Mouse (Mus musculus) thymus, adult 2 months (tissue): Measurements from ENCODE around the gene Olfr314. TPM values are rescaled to one million over a fixed set of nuclear protein-coding genes. Genes with fewer than 3 reads are reported as not detected.

ENCODE experiments used
- DNase-seq: peaks from one replicate; pipeline ENCODE4 v3.0.0; 2021
- H3K27ac ChIP-seq: fragments of 200-500 bp; 2 replicates; pipeline ENCODE4 v1.5.1; 2012; ENCODE audit warnings: low read length, control low read depth; ENCODE audit not compliant: control insufficient read depth, insufficient read depth
- H3K27me3 ChIP-seq: fragments of 200-500 bp; 2 replicates; pipeline ENCODE4 v1.6.1; 2012; ENCODE audit warnings: mild to moderate bottlenecking, low read length, moderate library complexity, mixed read lengths; ENCODE audit not compliant: control insufficient read depth, insufficient read depth
- H3K36me3 ChIP-seq: fragments of 200-500 bp; 2 replicates; pipeline ENCODE4 v1.6.1; 2012; ENCODE audit warnings: mild to moderate bottlenecking, low read length, moderate library complexity; ENCODE audit not compliant: control insufficient read depth, insufficient read depth
- H3K4me1 ChIP-seq: fragments of 200-500 bp; replicated peaks from 2 replicates; pipeline ENCODE4 v1.6.1; 2012; ENCODE audit warnings: low read length; ENCODE audit not compliant: control insufficient read depth, insufficient read depth
- H3K4me3 ChIP-seq: fragments of 200-500 bp; 2 replicates; pipeline ENCODE4 v1.5.1; 2012; ENCODE audit warnings: mild to moderate bottlenecking, low read length, control low read depth, moderate library complexity; ENCODE audit not compliant: control insufficient read depth, insufficient read depth
- CTCF ChIP-seq: fragments of 200-500 bp; IDR thresholded peaks from 2 replicates; pipeline ENCODE4 v1.5.1; 2012; ENCODE audit warnings: mild to moderate bottlenecking, control low read depth, low read length, moderate library complexity, borderline replicate concordance; ENCODE audit not compliant: control insufficient read depth, poor library complexity, insufficient read depth; ENCODE audit errors: extremely low read depth
- POLR2A ChIP-seq: fragments of 200-500 bp; IDR thresholded peaks from 2 replicates; pipeline ENCODE4 v1.6.1; 2012; ENCODE audit warnings: mild to moderate bottlenecking, low read length, control low read depth, moderate library complexity; ENCODE audit not compliant: control insufficient read depth, poor library complexity, insufficient read depth; ENCODE audit errors: extremely low read depth
- WGBS: fragments of 180-500 bp; shearing (Covaris S2); methylation state at CpG from one replicate; pipeline ENCODE4 v1.1.7; 2018; 5-methylcytosine and 5-hydroxymethylcytosine counted together
- polyA plus RNA-seq: library from polyadenylated mRNA; depleted of rRNA; stranded (reverse); fragments of >200 nt; gene quantifications from 2 replicates; pipeline ENCODE4 v1.2.3, GENCODE M21; 2012

The Olfr314 gene
- polyA plus RNA-seq, 1 experiment = not detected

DNA sequence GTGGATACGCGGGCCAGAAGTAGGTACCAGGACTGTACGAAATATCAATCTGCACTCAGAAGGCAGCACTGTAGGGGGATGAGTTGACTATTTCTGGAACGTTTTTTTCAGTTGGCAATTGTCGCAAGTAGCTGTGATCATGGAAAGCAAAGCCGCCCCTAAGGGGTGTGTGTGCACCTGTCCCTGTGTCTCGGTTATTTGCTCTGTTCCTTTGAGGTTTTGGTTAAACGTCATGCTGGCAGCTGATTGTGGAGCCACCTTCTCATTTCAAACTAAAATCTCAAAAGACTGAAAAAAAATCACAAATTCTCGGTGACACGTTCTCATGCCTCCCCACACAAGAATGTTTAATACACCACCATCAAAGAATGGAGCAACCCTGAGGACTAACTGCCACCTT, 4.9 kb downstream of the Olfr314 start:
- Histone ChIP-seq H3K27me3 (no peaks in the 10 kb centered on the region), H3K4me1 (peaks cover 30% of the 10 kb centered on the region), H3K27ac (peak overlapping the region; percentile 98), H3K36me3 (no peaks in the 10 kb centered on the region), H3K4me3 (no peak overlapping the region)
- peak; percentile 67 for DNase-seq
- TF ChIP-seq POLR2A = no peak
- TF ChIP-seq CTCF = no peak
- 20% methylated on average over 10 of the region's 10 CpGs for WGBS

DNA sequence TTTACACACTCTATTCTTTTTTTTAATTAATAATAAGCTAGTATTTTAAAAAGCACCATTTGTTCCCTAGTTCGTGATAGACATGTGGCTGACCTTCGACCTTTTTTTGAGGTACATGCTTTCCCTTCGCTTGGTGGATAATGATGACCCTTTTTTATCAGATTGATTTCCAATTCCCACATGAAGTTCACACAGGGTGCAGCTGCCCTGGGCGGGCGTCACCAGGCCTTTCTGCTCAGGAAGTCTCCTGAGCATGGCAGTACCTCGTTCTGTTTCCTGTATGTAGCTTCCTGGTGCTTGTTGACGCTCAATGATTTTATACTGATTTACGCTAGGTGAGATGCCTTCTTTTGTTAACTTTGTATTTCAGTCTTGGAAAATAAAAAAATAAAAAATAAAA, 5.6 kb downstream of the Olfr314 start:
- DNase-seq = peak; percentile 44

DNA sequence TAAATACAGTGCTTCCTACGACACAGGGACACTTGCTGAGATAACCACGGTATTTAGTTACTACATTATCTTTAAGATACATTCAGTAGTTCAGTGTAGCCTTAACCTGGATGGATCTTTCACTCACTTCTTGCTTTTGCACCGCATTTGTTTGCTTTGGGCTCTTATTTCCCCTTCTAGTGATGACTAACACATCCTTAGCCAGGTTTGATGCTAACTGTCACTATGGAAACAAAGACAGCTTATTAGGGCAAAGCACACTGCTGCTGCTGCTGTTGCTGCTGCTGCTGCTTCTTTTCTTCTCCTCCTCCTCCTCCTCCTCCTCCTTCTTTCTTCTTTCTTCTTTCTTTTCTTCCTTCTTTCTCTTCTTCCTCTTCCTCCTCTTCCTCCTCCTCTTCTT, 6.8 kb downstream of the Olfr314 start:
- no peak for DNase-seq
- Histone ChIP-seq H3K36me3 (no peaks in the 10 kb centered on the region), H3K27me3 (no peaks in the 10 kb centered on the region), H3K4me3 (no peak overlapping the region), H3K4me1 (peaks cover 28% of the 10 kb centered on the region), H3K27ac (no peak overlapping the region; the same call in 1 of the 2 replicates)
- WGBS = 40% methylated on average over 3 of the region's 3 CpGs
- TF ChIP-seq CTCF = no peak
- no peak for TF ChIP-seq POLR2A

More for the DNA sequence above, 5.6 kb downstream of the Olfr314 start:
- no peak overlapping the region for H3K4me3 ChIP-seq
- 24% methylated on average over 8 of the region's 8 CpGs for WGBS
- H3K36me3 ChIP-seq = no peaks in the 10 kb centered on the region
- H3K27ac ChIP-seq = peak overlapping the region; percentile 98
- peaks cover 28% of the 10 kb centered on the region for H3K4me1 ChIP-seq
- no peak for TF ChIP-seq POLR2A
- TF ChIP-seq CTCF = no peak
- no peaks in the 10 kb centered on the region for H3K27me3 ChIP-seq

DNA sequence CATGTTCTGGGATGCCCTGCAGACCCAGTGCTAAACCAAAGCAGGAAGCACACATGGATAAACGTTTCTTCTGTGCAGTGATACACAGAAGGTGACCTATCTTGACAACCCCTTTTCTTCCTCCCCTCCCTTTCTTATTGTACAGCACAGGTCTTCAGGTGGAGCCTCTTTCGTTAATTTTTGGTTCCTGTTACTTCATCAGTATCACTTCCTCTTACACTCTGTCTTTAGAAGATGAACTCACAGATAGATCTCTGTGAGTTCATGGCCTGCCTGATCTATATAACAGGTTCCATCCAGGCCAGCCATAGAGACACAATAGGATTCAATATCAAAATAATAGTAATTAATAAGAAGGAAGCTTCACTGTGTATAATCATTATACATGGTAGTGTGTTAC, 7.3 kb downstream of the Olfr314 start:
- 7% methylated on average over 2 of the region's 2 CpGs for WGBS
- no peaks in the 10 kb centered on the region for H3K36me3 ChIP-seq
- no peak overlapping the region for H3K4me3 ChIP-seq
- H3K27ac ChIP-seq = no peak overlapping the region
- peaks cover 28% of the 10 kb centered on the region for H3K4me1 ChIP-seq
- H3K27me3 ChIP-seq = no peaks in the 10 kb centered on the region
- DNase-seq = no peak
- TF ChIP-seq POLR2A (no peak), CTCF (no peak)

GRCm38 (mm10) chr11:58790646-58791045, 7.9 kb downstream of the Olfr314 start:
- Histone ChIP-seq H3K4me3 (no peak overlapping the region), H3K36me3 (no peaks in the 10 kb centered on the region), H3K27me3 (no peaks in the 10 kb centered on the region), H3K4me1 (peaks cover 28% of the 10 kb centered on the region), H3K27ac (no peak overlapping the region)
- no peak for DNase-seq
- TF ChIP-seq POLR2A (no peak), CTCF (no peak)
- 58% methylated on average over 6 of the region's 6 CpGs for WGBS

DNA sequence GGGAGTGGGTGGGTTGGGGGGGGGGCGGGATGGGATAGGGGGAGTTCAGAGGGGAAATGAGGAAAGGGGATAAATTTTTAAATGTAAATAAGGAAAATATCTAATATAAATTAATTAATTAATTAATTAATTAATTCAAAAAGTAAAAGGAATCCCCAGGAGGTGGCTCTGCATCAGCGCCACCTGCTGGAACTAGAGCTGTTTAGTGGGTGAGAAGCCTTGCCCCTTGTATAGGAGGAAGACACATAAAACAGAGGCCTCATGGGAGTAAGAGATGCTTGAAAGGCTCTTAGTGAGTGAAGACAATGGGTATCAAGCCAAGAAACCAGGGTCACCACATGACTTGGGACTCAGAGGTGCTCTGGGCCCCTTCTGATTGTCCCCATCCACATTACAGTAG, 13.1 kb downstream of the Olfr314 start:
- 86% methylated on average over 2 of the region's 2 CpGs for WGBS
- no peak for DNase-seq
- H3K4me3 ChIP-seq = no peak overlapping the region
- no peak overlapping the region for H3K27ac ChIP-seq
- H3K27me3 ChIP-seq = no peaks in the 10 kb centered on the region
- TF ChIP-seq CTCF (no peak), POLR2A (no peak)
- no peaks in the 10 kb centered on the region for H3K4me1 ChIP-seq
- no peaks in the 10 kb centered on the region for H3K36me3 ChIP-seq

DNA sequence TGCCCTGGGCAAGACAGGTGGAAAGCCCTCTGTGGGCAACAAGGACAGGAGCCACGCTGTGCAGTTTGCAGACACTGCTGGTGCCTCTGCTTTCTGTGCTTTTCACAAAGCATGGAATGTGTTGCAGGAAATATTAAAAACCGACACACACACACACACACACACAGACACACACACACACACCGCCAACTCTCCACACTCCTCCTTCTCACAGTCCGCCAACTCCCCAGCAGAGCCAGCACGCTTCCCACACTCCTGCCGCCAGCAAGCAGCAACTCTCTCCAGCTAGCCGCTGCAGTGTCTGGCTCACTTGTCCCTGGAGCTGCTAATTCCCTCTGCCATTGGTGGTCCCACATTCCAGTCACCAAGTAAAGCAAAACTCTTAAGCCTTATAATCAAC, 14.1 kb downstream of the Olfr314 start:
- Histone ChIP-seq H3K4me3 (no peak overlapping the region), H3K36me3 (no peaks in the 10 kb centered on the region), H3K4me1 (peaks cover 4% of the 10 kb centered on the region), H3K27ac (no peak overlapping the region), H3K27me3 (no peaks in the 10 kb centered on the region)
- DNase-seq = no peak
- TF ChIP-seq CTCF = no peak
- TF ChIP-seq POLR2A = no peak
- WGBS = 90% methylated on average over 7 of the region's 7 CpGs
